Mouse (Mus musculus) liver, postnatal 0 days (tissue): ENCODE results near the gene Bphl.

Experiments
- CTCF ChIP-seq: sonication (generic); IDR thresholded peaks from 2 replicates; pipeline ENCODE4 v1.5.1; 2016; ENCODE audit warnings: antibody characterized with exemption, low read depth
- EP300 ChIP-seq: IDR thresholded peaks from 2 replicates; pipeline ENCODE4 v1.6.1; 2016; ENCODE audit warnings: antibody characterized with exemption, low read depth, mild to moderate bottlenecking

DNA sequence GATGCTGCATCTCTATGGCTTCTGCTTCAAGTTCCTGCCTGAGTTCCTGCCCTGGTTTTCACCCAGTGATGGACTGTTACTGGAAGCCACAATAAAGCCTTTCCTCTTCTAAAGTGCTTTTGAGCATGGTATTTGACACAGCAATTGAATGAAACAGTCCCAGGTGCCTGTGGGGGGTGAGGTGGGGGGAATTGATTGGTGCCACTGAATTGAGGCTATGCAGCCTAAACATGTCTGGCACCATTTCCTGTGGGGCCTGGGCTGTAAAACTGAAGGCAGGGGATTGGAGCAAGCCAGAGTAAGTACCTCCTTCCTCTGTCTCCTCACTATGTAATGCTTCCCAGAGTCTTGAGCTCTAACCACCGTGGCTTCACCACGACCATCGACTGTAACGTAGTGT is 77.3 kb downstream of the Bphl start:
- TF ChIP-seq CTCF (no peak), EP300 (no peak)
